Mouse (Mus musculus): ENCODE data around the gene Usp37. TPM values are rescaled to one million over a fixed set of nuclear protein-coding genes. Genes with fewer than 3 reads are reported as not detected.
A peak's percentile ranks its signal among the peaks of the same experiment; 100 is the strongest.

Usp37 gene
- polyA plus RNA-seq, 1 experiment: 21.0 TPM

DNA sequence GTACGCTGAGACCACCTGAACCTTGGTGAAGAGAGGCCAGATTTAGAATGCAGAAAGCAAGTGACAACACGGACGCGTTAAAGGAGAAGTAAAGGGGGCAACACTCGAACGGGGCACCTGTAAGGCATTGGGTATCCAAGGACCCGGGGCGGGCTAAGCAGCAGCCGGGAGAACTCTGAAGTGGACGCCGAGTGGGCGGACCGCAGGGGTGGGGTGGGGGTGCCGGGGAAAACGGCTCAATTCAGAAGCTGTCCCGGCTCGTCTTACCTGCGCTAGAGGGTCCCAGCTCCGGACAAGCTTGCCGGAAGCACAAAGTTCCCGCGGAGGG lies 38.7 kb downstream of the Usp37 start:
- peaks cover 6% of the 10 kb centered on the region; the same call in 1 of the 2 replicates for H3K4me1 ChIP-seq (ENCODE audit: control insufficient read depth, insufficient read depth, low read length)
- H3K27ac ChIP-seq (ENCODE audit: insufficient read depth, low read length): no peak overlapping the region
- peak overlapping the region; percentile 100 for H3K4me3 ChIP-seq (ENCODE audit: insufficient read depth, low read length)
- TF ChIP-seq CTCF (IDR thresholded peaks at IDR 0.05; ENCODE audit: borderline replicate concordance, insufficient read depth, low read length) (no peak), POLR2A (IDR thresholded peaks at IDR 0.05; ENCODE audit: low read depth, low read length) (no peak)

DNA sequence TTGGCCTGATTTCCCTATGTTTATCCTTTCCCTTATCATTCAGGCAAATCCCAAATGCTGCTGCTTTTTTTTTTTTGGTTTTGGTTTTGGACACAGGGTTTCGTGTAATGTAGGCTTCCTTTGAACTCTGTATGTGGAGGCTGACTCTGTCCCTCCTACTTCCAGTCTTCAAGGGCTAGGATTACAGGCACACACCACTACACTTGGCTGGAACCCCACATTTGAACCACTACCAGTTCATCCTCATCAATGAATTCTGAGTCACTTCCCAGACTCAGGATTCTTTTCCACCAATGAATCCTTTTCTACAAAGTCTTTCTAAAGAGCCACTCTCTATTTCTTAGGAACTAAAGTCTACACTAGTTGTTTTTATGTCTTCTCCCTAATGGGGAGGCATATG lies 43.0 kb downstream of the Usp37 start:
- no peak overlapping the region for H3K4me3 ChIP-seq (ENCODE audit: insufficient read depth, low read length)
- H3K4me1 ChIP-seq (ENCODE audit: control insufficient read depth, insufficient read depth, low read length): no peaks in the 10 kb centered on the region; the same call in 1 of the 2 replicates
- no peak for TF ChIP-seq POLR2A (IDR thresholded peaks at IDR 0.05; ENCODE audit: low read depth, low read length)
- no peak for TF ChIP-seq CTCF (IDR thresholded peaks at IDR 0.05; ENCODE audit: borderline replicate concordance, insufficient read depth, low read length)

GRCm38 (mm10) chr1:74485792-74486191 lies 58.3 kb downstream of the Usp37 start:
- Histone ChIP-seq H3K4me3 (ENCODE audit: insufficient read depth, low read length) (no peak overlapping the region), H3K27ac (ENCODE audit: insufficient read depth, low read length) (no peak overlapping the region), H3K4me1 (ENCODE audit: control insufficient read depth, insufficient read depth, low read length) (no peaks in the 10 kb centered on the region)
- TF ChIP-seq POLR2A (IDR thresholded peaks at IDR 0.05; ENCODE audit: low read depth, low read length): no peak
- no peak for TF ChIP-seq CTCF (IDR thresholded peaks at IDR 0.05; ENCODE audit: borderline replicate concordance, insufficient read depth, low read length)

More for the DNA sequence above, 43.0 kb downstream of the Usp37 start:
- no peak overlapping the region for H3K27ac ChIP-seq (ENCODE audit: insufficient read depth, low read length)

- no peak overlapping the region for H3K27ac ChIP-seq (ENCODE audit: insufficient read depth, low read length)
- no peak for TF ChIP-seq POLR2A (IDR thresholded peaks at IDR 0.05; ENCODE audit: low read depth, low read length)
- no peak for TF ChIP-seq CTCF (IDR thresholded peaks at IDR 0.05; ENCODE audit: borderline replicate concordance, insufficient read depth, low read length)
- H3K4me3 ChIP-seq (ENCODE audit: insufficient read depth, low read length): no peak overlapping the region
- no peaks in the 10 kb centered on the region for H3K4me1 ChIP-seq (ENCODE audit: control insufficient read depth, insufficient read depth, low read length)
Observed at GRCm38 (mm10) chr1:74460273-74460672, 83.8 kb downstream of the Usp37 start.

- Histone ChIP-seq H3K27ac (ENCODE audit: insufficient read depth, low read length) (no peak overlapping the region), H3K4me1 (ENCODE audit: control insufficient read depth, insufficient read depth, low read length) (no peaks in the 10 kb centered on the region), H3K4me3 (ENCODE audit: insufficient read depth, low read length) (no peak overlapping the region)
- TF ChIP-seq POLR2A (IDR thresholded peaks at IDR 0.05; ENCODE audit: low read depth, low read length) (no peak), CTCF (IDR thresholded peaks at IDR 0.05; ENCODE audit: borderline replicate concordance, insufficient read depth, low read length) (no peak)
Observed at GRCm38 (mm10) chr1:74452611-74453045, 91.5 kb downstream of the Usp37 start.

GRCm38 (mm10) chr1:74444538-74444937 lies 99.5 kb downstream of the Usp37 start:
- Histone ChIP-seq H3K27ac (ENCODE audit: insufficient read depth, low read length) (no peak overlapping the region), H3K4me3 (ENCODE audit: insufficient read depth, low read length) (no peak overlapping the region), H3K4me1 (ENCODE audit: control insufficient read depth, insufficient read depth, low read length) (no peaks in the 10 kb centered on the region)
- no peak for TF ChIP-seq CTCF (IDR thresholded peaks at IDR 0.05; ENCODE audit: borderline replicate concordance, insufficient read depth, low read length)
- no peak for TF ChIP-seq POLR2A (IDR thresholded peaks at IDR 0.05; ENCODE audit: low read depth, low read length)

DNA sequence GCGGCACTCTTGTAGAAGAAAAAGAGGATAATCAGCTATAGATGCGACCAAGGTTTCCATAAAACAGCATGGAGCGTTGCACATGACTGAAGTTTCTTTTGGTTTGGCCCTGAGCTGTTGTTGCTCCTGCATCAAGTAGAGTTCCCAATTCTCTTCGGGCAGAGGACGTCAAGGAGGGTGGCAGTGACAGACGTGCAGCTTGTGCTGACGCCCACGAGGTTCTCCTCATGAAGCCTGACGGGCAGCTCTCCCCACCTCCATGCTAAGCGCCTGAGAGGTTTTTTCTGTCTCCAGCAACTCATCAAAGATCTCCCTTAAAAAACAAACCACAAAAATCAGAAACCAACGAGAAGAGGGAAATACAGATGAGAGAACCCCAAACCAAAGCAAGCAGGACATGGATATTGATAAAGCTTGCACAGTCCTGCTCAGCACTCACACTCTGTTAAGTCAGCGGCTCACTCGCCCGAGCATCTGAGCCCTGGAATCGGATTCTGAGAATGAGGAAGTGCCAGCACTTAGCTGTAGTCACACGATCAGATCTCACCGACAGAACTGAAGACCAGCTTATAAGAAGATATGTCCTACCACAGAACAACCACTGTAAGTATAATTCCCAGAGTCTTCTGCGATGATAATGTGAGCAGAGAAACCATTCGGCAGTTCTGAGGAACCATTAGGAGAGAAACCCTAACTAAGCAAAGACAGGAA lies 104.8 kb downstream of the Usp37 start:
- Histone ChIP-seq H3K27ac (ENCODE audit: insufficient read depth, low read length) (no peak overlapping the region), H3K4me3 (ENCODE audit: insufficient read depth, low read length) (no peak overlapping the region), H3K4me1 (ENCODE audit: control insufficient read depth, insufficient read depth, low read length) (0 out of 2 replicates have a peak, but pooled peaks cover 3% of the 10 kb centered on the region)
- TF ChIP-seq POLR2A (IDR thresholded peaks at IDR 0.05; ENCODE audit: low read depth, low read length): no peak
- TF ChIP-seq CTCF (IDR thresholded peaks at IDR 0.05; ENCODE audit: borderline replicate concordance, insufficient read depth, low read length): no peak

GRCm38 (mm10) chr1:74437702-74438427 lies 106.2 kb downstream of the Usp37 start:
- Histone ChIP-seq H3K27ac (ENCODE audit: insufficient read depth, low read length) (no peak overlapping the region), H3K4me1 (ENCODE audit: control insufficient read depth, insufficient read depth, low read length) (0 out of 2 replicates have a peak, but pooled peaks cover 3% of the 10 kb centered on the region), H3K4me3 (ENCODE audit: insufficient read depth, low read length) (no peak overlapping the region)
- TF ChIP-seq CTCF (IDR thresholded peaks at IDR 0.05; ENCODE audit: borderline replicate concordance, insufficient read depth, low read length) (no peak), POLR2A (IDR thresholded peaks at IDR 0.05; ENCODE audit: low read depth, low read length) (no peak)

- H3K4me1 ChIP-seq (ENCODE audit: control insufficient read depth, insufficient read depth, low read length): 0 out of 2 replicates have a peak, but pooled peaks cover 3% of the 10 kb centered on the region
- H3K27ac ChIP-seq (ENCODE audit: insufficient read depth, low read length): no peak overlapping the region
- H3K4me3 ChIP-seq (ENCODE audit: insufficient read depth, low read length): no peak overlapping the region
- no peak for TF ChIP-seq CTCF (IDR thresholded peaks at IDR 0.05; ENCODE audit: borderline replicate concordance, insufficient read depth, low read length)
- no peak for TF ChIP-seq POLR2A (IDR thresholded peaks at IDR 0.05; ENCODE audit: low read depth, low read length)
Observed at GRCm38 (mm10) chr1:74435563-74435962, 108.5 kb downstream of the Usp37 start.

DNA sequence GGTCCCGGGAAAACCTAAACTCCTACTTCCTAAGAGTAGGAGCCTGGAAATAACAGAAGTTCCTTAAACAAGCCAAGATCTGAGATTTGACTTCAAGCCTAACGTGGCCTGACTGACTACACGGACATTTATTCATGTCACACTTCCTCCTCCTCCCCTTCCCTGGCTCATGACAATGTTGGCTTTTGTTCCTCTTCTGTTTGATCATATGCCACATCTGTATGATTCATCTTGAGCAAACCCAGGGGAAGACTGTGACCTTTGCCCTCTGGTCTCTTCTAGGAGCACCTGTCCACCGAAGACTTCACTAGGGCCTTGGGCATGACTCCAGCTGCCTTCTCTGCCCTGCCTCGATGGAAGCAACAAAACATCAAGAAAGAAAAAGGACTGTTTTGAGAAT lies 109.5 kb downstream of the Usp37 start:
- H3K27ac ChIP-seq (ENCODE audit: insufficient read depth, low read length): no peak overlapping the region
- TF ChIP-seq CTCF (IDR thresholded peaks at IDR 0.05; ENCODE audit: borderline replicate concordance, insufficient read depth, low read length): no peak
- no peak for TF ChIP-seq POLR2A (IDR thresholded peaks at IDR 0.05; ENCODE audit: low read depth, low read length)
- 0 out of 2 replicates have a peak, but pooled peaks cover 3% of the 10 kb centered on the region for H3K4me1 ChIP-seq (ENCODE audit: control insufficient read depth, insufficient read depth, low read length)
- no peak overlapping the region for H3K4me3 ChIP-seq (ENCODE audit: insufficient read depth, low read length)
